Mouse (Mus musculus) forebrain, embryonic 15.5 days (tissue): ENCODE measurements at regions not wholly inside any gene's neighbourhood (a gene's known extent, or its start where the extent isn't known, plus 50 kb on each side); places are given as distances from the start of the nearest gene placed in this dataset.

Experiments
- ATAC-seq: fragments of 200-750 bp; cut with Nextera tagmentation; replicated peaks from 2 replicates; pipeline ENCODE4 v1.8.0; 2017; ENCODE audit warnings: mild to moderate bottlenecking, moderate TSS enrichment, moderate library complexity
- H3K27ac ChIP-seq: fragments of 300-500 bp; sonication (generic); replicated peaks from 2 replicates; pipeline ENCODE4 v1.5.1; 2015; ENCODE audit warnings: mild to moderate bottlenecking, inconsistent platforms
- H3K27me3 ChIP-seq: fragments of 300-500 bp; sonication (generic); 2 replicates; pipeline ENCODE4 v1.6.1; 2015; ENCODE audit warnings: inconsistent platforms
- H3K36me3 ChIP-seq: fragments of 300-500 bp; sonication (generic); 2 replicates; pipeline ENCODE4 v1.6.1; 2015; ENCODE audit warnings: mild to moderate bottlenecking, inconsistent platforms
- H3K4me1 ChIP-seq: fragments of 300-500 bp; sonication (generic); 2 replicates; pipeline ENCODE4 v1.6.1; 2015; ENCODE audit warnings: inconsistent platforms
- H3K4me2 ChIP-seq: fragments of 300-500 bp; sonication (generic); replicated peaks from 2 replicates; pipeline ENCODE4 v1.6.1; 2015; ENCODE audit warnings: mild to moderate bottlenecking, inconsistent platforms
- H3K4me3 ChIP-seq: fragments of 300-500 bp; sonication (generic); 2 replicates; pipeline ENCODE4 v1.5.1; 2015; ENCODE audit warnings: mild to moderate bottlenecking, inconsistent platforms
- H3K9ac ChIP-seq: fragments of 300-500 bp; sonication (generic); replicated peaks from 2 replicates; pipeline ENCODE4 v1.6.1; 2015; ENCODE audit warnings: mild to moderate bottlenecking, inconsistent platforms
- H3K9me3 ChIP-seq: fragments of 300-500 bp; sonication (generic); 2 replicates; pipeline ENCODE4 v1.6.1; 2016; ENCODE audit warnings: inconsistent platforms
- WGBS: fragments of 180-500 bp; shearing (Covaris S2); methylation state at CpG from one replicate; pipeline ENCODE4 v1.1.7; 2015; ENCODE audit warnings: mixed read lengths; 5-methylcytosine and 5-hydroxymethylcytosine counted together

DNA sequence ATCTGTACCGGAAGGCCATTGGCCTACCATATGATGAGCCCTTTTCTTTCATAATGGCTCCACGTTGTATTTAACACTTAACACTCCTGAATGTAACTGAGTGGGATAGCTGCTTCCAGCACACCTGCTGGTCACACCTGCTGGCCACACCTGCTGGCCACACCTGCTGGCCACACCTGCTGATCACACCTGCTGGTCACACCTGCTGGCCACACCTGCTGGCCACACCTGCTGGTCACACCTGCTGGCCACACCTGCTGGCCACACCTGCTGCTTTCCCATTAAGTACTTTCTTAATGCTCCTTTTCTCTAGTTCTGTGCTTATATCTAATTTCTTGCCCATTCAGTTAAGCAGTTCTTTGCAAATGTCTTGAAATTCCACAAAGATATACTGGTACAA is 157.4 kb upstream of the Slc30a5 start:
- Histone ChIP-seq H3K9ac (no peak overlapping the region), H3K4me1 (no peaks in the 10 kb centered on the region), H3K9me3 (no peaks in the 10 kb centered on the region), H3K27me3 (no peaks in the 10 kb centered on the region), H3K27ac (no peak overlapping the region), H3K36me3 (no peaks in the 10 kb centered on the region), H3K4me3 (no peak overlapping the region), H3K4me2 (no peak overlapping the region)
- WGBS, result 82% methylated on average over 2 of the region's 2 CpGs
- ATAC-seq, result no peak

DNA sequence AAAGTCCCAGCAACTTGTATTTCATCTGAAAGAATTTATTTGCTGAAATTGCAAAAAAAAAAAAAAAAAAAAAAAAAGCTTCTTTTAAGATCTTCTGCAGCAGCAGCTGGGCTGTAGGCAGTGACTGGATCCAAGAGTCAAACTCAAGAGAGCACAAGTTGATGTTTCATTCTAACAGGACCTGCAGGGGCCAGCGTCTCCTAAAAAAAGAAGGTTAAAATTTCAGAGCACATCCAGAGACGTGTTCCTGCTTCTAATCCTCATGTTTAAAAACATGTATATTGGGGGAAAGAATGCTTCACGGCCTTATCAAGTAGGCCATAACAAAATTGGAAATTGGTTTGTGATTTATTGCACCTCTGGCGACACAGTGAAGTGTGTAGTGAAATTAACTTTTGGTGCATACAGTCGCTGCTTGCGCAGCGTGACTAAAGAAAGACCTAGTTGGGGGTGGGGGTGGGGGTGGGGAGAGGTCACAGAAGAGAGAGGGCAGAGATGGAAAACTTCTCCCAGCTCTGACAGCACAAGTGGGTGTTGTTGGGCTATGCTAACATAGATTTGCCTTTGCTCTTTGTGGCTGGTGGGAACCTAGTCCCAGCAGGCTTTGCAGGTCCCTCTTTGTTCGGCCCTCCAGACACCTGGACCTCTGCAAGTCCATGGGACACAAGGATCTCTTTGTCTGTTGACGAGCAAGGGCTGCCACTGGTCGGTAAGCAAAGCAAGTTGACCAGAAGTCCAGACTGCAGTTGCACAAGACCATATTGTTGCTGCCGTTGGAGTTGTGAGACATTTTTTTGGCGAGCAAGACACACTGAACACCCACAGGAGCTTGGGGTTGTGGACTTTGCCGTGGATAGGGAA is 155.7 kb upstream of the Slc30a5 start:
- no peak for ATAC-seq
- H3K4me2 ChIP-seq, result no peak overlapping the region
- H3K4me1 ChIP-seq, result no peaks in the 10 kb centered on the region
- no peak overlapping the region for H3K4me3 ChIP-seq
- H3K9me3 ChIP-seq, result no peaks in the 10 kb centered on the region
- no peaks in the 10 kb centered on the region for H3K36me3 ChIP-seq
- WGBS, result 68% methylated on average over 13 of the region's 13 CpGs
- no peak overlapping the region for H3K27ac ChIP-seq
- H3K27me3 ChIP-seq, result no peaks in the 10 kb centered on the region
- no peak overlapping the region for H3K9ac ChIP-seq

DNA sequence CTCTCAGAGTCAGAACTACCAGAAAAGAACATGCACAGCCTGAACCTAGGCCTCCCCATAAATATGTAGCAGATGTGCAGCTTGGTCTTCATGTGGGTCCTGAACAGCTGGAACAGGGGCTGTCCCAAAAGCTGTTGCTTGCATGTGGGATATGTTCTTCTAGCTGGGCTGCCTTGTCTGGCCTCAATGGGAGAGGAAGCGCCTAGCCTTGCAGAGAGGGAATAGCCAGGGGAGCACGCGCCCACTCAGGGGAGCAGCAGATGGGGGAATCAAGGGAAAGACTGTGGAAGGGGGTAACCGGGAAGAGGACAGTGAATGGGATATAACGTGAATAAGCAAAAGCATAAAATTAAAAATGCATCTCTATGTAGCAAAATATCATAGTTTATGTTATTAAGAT is 154.9 kb upstream of the Slc30a5 start:
- ATAC-seq, result no peak
- no peak overlapping the region for H3K4me3 ChIP-seq
- 93% methylated on average over 5 of the region's 5 CpGs for WGBS

DNA sequence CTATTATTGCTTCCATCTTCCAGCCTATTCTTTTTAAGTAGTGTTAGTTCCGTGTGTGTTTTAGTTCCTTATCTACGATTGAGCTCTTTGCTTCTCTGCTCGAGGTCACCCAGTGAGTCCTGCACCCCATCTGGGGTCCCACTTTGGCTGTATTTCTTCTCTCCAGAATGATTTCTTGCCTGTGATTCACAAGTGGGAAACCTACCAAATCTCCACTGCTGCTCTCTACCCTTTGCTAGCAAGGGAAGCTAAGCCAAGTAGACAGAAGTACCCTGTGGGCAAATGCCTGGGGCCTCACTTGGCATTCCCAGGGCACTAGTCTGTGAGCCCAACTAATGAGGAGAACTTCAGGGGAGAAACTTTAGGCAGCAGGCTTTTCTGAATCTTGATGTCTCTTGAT is 142.5 kb upstream of the Slc30a5 start:
- no peaks in the 10 kb centered on the region for H3K9me3 ChIP-seq
- H3K27ac ChIP-seq, result no peak overlapping the region
- no peak for ATAC-seq
- WGBS, result 83% methylated on average over 3 of the region's 3 CpGs
- H3K4me3 ChIP-seq, result no peak overlapping the region
- H3K4me2 ChIP-seq, result no peak overlapping the region
- no peaks in the 10 kb centered on the region for H3K4me1 ChIP-seq
- no peaks in the 10 kb centered on the region for H3K36me3 ChIP-seq
- H3K9ac ChIP-seq, result no peak overlapping the region
- H3K27me3 ChIP-seq, result no peaks in the 10 kb centered on the region

More for the DNA sequence above, 154.9 kb upstream of the Slc30a5 start:
- no peak overlapping the region for H3K4me2 ChIP-seq
- no peaks in the 10 kb centered on the region for H3K27me3 ChIP-seq
- no peaks in the 10 kb centered on the region for H3K4me1 ChIP-seq
- no peaks in the 10 kb centered on the region for H3K9me3 ChIP-seq
- no peak overlapping the region for H3K27ac ChIP-seq
- H3K36me3 ChIP-seq, result no peaks in the 10 kb centered on the region
- H3K9ac ChIP-seq, result no peak overlapping the region

DNA sequence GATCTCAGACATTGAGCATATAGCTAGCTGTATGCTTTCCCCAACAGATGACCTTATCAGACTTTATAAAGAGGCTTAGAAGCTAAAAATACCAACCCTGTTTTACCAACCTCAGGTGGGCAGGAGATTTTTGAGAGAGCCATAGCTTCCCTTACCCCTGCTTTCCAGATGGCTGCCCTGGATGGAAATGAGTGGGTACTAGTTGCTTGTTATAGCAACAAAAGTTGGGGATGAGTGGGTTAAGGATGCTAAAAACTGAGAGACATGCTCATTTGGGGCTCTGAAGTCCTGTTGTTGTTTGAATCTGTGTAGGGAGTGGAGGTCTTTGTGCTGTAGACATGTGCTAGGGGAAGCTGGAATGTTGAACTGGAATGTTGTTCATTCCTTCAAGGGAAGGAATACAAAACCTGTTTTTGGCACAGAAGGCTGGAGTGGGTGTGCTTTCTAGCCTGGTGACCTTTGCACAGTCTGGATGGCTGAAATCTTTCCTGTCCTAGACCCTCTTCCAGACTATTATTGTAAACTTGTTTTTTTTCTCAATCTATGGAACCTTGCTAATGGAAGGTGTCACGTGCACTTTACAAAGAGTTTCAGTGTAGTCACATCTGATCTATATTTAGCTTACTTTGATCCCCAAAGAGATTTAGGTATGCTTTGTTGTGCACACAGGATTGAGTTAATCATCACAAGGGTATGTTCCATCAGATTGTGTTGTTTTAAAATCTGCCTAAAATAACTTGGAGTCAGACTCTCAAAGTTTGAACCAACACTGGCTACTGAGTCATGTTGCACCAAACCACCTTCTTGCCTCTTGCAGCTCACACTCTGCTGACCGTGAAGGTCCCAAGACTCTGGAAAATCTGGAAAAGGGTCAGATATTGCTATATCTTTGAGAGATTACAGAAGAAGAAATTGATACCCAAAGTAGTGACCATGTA is 138.1 kb upstream of the Slc30a5 start:
- 87% methylated on average over 2 of the region's 2 CpGs for WGBS
- no peak for ATAC-seq

GRCm38 (mm10) chr13:100962811-100963540 is 129.7 kb upstream of the Slc30a5 start:
- Histone ChIP-seq H3K4me2 (no peak overlapping the region), H3K27ac (peak overlapping the region; percentile 39; the same call in 1 of the 2 replicates), H3K36me3 (no peaks in the 10 kb centered on the region), H3K4me3 (no peak overlapping the region), H3K4me1 (no peaks in the 10 kb centered on the region), H3K9ac (no peak overlapping the region), H3K27me3 (no peaks in the 10 kb centered on the region), H3K9me3 (no peaks in the 10 kb centered on the region)
- peak; percentile 92 for ATAC-seq
- WGBS, result 36% methylated on average over 4 of the region's 4 CpGs

More for the DNA sequence above, 138.1 kb upstream of the Slc30a5 start:
- no peaks in the 10 kb centered on the region for H3K36me3 ChIP-seq
- H3K4me2 ChIP-seq, result no peak overlapping the region
- no peaks in the 10 kb centered on the region for H3K4me1 ChIP-seq
- H3K4me3 ChIP-seq, result no peak overlapping the region
- no peaks in the 10 kb centered on the region for H3K9me3 ChIP-seq
- no peaks in the 10 kb centered on the region for H3K27me3 ChIP-seq
- H3K27ac ChIP-seq, result no peak overlapping the region
- H3K9ac ChIP-seq, result no peak overlapping the region

- ATAC-seq, result no peak
- Histone ChIP-seq H3K9ac (no peak overlapping the region), H3K27me3 (no peaks in the 10 kb centered on the region), H3K4me3 (no peak overlapping the region), H3K36me3 (no peaks in the 10 kb centered on the region), H3K27ac (no peak overlapping the region), H3K4me2 (no peak overlapping the region), H3K4me1 (peaks cover 12% of the 10 kb centered on the region; the same call in 1 of the 2 replicates), H3K9me3 (no peaks in the 10 kb centered on the region)
- 85% methylated on average over 8 of the region's 8 CpGs for WGBS
Observed at GRCm38 (mm10) chr13:100954598-100955251, 121.5 kb upstream of the Slc30a5 start.

DNA sequence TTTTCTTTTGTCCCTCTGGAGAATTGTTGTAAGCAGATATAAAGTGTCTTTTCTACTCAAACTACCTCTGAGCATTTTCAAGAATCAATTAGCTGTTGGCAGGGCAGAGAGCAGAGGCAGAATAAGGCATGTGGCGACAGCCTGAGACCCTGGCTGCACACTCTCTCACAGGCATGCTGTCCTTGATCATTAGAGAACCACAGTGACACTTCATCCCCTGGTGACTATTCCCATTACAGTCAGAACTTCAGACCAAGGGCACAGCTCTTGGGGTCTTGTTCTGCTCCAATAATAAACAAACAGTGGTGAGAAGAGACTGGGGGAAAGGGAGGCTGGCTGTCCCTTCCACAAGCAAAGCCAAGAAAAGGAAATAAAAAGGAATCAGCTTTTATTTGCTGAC is 120.9 kb upstream of the Slc30a5 start:
- H3K9ac ChIP-seq, result no peak overlapping the region
- H3K27ac ChIP-seq, result no peak overlapping the region
- no peak for ATAC-seq
- no peak overlapping the region for H3K4me2 ChIP-seq
- 26% methylated on average over 1 of the region's 1 CpGs for WGBS
- no peaks in the 10 kb centered on the region for H3K9me3 ChIP-seq
- no peaks in the 10 kb centered on the region for H3K27me3 ChIP-seq
- H3K4me3 ChIP-seq, result no peak overlapping the region
- H3K36me3 ChIP-seq, result no peaks in the 10 kb centered on the region
- peaks cover 12% of the 10 kb centered on the region; the same call in 1 of the 2 replicates for H3K4me1 ChIP-seq

- H3K9me3 ChIP-seq, result no peaks in the 10 kb centered on the region
- H3K27me3 ChIP-seq, result no peaks in the 10 kb centered on the region
- H3K36me3 ChIP-seq, result no peaks in the 10 kb centered on the region
- no peak overlapping the region for H3K9ac ChIP-seq
- no peak for ATAC-seq
- H3K27ac ChIP-seq, result no peak overlapping the region
- peaks cover 12% of the 10 kb centered on the region; the same call in 1 of the 2 replicates for H3K4me1 ChIP-seq
- H3K4me2 ChIP-seq, result no peak overlapping the region
- H3K4me3 ChIP-seq, result no peak overlapping the region
- 92% methylated on average over 1 of the region's 1 CpGs for WGBS
Observed at GRCm38 (mm10) chr13:100951185-100951508, 117.9 kb upstream of the Slc30a5 start.

DNA sequence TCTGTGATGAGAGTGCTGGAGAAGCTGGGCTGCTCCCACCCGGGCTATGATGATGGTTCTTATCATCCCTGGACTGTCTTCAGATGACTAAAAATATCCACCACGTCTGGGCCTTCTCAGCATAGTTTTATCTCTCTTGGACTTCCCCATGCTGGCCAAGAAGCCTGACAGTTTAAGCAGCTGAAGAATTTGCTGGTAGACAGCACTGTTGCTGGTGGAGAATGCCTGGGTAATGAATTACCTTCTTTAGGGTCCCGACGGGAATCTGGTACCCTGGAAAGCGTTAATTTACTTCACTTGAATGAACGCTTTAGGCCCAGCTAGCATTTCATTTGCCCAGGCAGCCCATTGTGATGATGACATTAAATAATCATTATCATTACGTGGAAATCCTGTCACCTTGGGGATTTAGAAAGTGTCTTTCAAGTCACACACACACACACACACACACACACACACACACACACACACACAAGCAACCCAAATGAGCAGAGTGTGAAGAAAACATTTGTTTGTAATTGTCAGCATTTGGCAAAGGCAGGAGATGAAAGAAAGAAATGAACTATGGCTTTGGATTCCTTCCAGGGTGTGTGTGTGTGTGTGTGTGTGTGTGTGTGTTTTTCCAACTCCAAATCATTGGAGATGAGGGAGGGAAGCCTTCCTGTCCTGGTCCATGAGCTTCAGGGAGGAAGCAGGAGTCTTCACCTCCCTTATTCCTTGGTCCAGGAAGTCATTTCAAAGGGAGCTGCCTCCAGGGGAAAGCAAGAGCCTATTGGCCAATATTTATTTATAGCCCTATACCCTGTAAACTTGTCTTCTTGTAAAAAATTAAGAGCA is 117.3 kb upstream of the Slc30a5 start:
- H3K27ac ChIP-seq, result no peak overlapping the region

More for the DNA sequence above, 117.3 kb upstream of the Slc30a5 start:
- Histone ChIP-seq H3K27me3 (no peaks in the 10 kb centered on the region), H3K4me1 (peaks cover 12% of the 10 kb centered on the region; the same call in 1 of the 2 replicates), H3K9ac (no peak overlapping the region), H3K9me3 (no peaks in the 10 kb centered on the region), H3K4me3 (no peak overlapping the region), H3K36me3 (no peaks in the 10 kb centered on the region), H3K4me2 (no peak overlapping the region)
- ATAC-seq, result peak; percentile 58; the same call in 1 of the 2 replicates
- 11% methylated on average over 7 of the region's 7 CpGs for WGBS
